ENCODE assay signal across 16 mouse cellular contexts in genomic region chr6:52942534-52942933, GRCm38 (mm10).
"Had no signal": no experiment of that assay in that cellular context is flagged by ENCODE, and none has a peak within 500 bp of the region (broad histone marks: within the 10 kb centered on the region; RNA-seq: fewer than 3 reads in every experiment).

No protein-coding gene starts in this region.

- H3K27ac ChIP-seq: midbrain, embryonic 10.5 days; midbrain, embryonic 12.5 days; neural tube, embryonic 13.5 days; neural tube, embryonic 15.5 days had no signal

- DNase-seq: lung, adult 18-20 months; lung, embryonic 14.5 days; lung, postnatal 10 days; lung, postnatal 4 days; midbrain, embryonic 14.5 days; retina, postnatal 1 day; right cerebral cortex, postnatal 14 days; thymus, adult 18-20 months; thymus, postnatal 14 days; thymus, postnatal 36 days had no signal

- ATAC-seq: midbrain, embryonic 16.5 days had no signal

- H3K9ac ChIP-seq: lung, embryonic 14.5 days; midbrain, embryonic 12.5 days; neural tube, embryonic 13.5 days; neural tube, embryonic 15.5 days had no signal

- H3K36me3 ChIP-seq: midbrain, embryonic 10.5 days; midbrain, embryonic 12.5 days; neural tube, embryonic 13.5 days; neural tube, embryonic 15.5 days had no signal

- H3K4me3 ChIP-seq: midbrain, embryonic 10.5 days; midbrain, embryonic 12.5 days; myocyte; neural tube, embryonic 13.5 days; neural tube, embryonic 15.5 days had no signal

- H3K4me2 ChIP-seq: lung, embryonic 14.5 days; midbrain, embryonic 12.5 days; neural tube, embryonic 13.5 days; neural tube, embryonic 15.5 days had no signal

- H3K27me3 ChIP-seq: midbrain, embryonic 12.5 days; neural tube, embryonic 13.5 days; neural tube, embryonic 15.5 days had no signal

- H3K9me3 ChIP-seq: midbrain, embryonic 10.5 days; midbrain, embryonic 12.5 days; neural tube, embryonic 13.5 days; neural tube, embryonic 15.5 days had no signal

- H3K4me1 ChIP-seq: midbrain, embryonic 10.5 days; neural tube, embryonic 13.5 days had no signal
